Mouse (Mus musculus): ENCODE results near the gene Rps16.
"Not testable (repeated sequence)": the region's sequence is repeated elsewhere in the genome, so short reads cannot be mapped to it uniquely, and the experiment has no call there.

Gene Rps16

DNA sequence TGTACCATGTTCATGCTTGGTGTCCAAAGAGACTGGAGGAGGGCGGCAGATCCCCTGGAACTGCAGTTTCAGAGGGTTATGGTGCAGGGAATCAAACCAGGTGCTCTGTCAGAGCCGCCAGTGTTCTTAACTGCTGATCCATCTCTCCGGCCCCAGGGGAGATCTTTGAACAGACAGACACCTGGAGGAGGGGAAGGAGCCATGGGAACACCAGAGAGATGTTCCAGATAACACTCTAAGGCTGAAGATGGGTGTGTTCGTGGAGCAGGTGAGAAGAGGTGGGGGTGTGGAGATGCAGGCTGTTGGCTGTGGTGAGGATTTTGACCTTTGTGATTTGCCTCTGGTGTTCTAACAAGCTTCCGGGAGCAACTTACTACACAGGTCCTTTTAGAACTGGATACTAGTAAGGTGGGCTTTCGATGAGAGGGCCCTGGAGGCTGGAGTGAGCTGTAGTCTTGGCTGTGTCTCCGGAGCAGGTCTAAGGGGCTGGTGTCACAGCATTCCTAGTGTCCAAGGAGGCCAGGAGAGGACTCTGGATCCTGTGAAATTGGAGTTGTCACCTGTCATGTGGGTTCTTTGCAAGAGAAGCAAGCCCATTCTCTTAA is 23.5 kb downstream of the Rps16 start:
- no peak for DNase-seq (ENCODE audit: low spot score in 2 of 2)

- DNase-seq (ENCODE audit: low spot score in 2 of 2) = no peak
These were observed 24.2 kb downstream of the Rps16 start for GRCm38 (mm10) chr7:28374647-28375046.

DNA sequence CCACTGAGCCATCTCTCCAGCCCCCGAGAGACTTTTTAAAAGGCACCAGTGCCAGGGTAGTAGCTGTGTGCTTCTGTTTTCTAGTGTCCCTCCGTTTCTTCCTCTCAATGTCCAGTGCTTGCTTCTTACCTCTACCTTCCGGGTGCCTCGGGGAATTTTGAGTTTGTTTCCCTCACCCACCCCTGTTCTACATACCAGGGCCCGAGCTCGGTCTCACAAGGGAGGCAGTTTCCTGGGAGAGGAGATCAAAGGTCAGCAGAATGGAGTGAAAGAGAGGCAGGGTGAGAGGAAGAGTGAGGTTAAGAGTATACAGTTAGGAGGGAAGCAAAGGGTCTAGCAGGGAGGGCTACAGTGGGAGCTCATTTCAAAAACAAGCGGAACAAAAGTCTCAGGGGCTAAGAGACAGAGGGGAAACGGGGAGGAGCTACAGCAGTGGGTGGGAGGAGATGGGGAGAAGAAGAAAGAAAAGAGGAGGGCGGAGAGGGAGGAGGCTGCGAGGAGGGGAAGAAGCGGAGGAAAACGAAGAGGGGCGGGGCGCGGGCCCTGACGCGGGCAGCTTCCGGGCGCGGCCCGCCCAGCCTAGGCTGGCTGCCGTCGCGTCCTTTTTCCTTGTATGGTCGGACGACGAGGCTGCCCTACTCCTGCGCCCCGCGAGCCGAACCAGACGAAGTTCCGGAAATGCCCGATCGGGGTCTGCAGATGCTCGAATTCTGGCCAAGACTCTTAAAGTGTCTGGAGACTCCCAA is 24.9 kb downstream of the Rps16 start:
- DNase-seq (ENCODE audit: low spot score in 2 of 2) = peak; percentile 55 to 73

GRCm38 (mm10) chr7:28376011-28376771 is 25.7 kb downstream of the Rps16 start:
- no peak for DNase-seq (ENCODE audit: low spot score in 2 of 2)

- DNase-seq (ENCODE audit: low spot score in 2 of 2) = no peak
These were observed 27.0 kb downstream of the Rps16 start for GRCm38 (mm10) chr7:28377190-28378065.

- DNase-seq (ENCODE audit: low spot score in 2 of 2) = no peak
These were observed 27.7 kb downstream of the Rps16 start for GRCm38 (mm10) chr7:28378066-28378690.

DNA sequence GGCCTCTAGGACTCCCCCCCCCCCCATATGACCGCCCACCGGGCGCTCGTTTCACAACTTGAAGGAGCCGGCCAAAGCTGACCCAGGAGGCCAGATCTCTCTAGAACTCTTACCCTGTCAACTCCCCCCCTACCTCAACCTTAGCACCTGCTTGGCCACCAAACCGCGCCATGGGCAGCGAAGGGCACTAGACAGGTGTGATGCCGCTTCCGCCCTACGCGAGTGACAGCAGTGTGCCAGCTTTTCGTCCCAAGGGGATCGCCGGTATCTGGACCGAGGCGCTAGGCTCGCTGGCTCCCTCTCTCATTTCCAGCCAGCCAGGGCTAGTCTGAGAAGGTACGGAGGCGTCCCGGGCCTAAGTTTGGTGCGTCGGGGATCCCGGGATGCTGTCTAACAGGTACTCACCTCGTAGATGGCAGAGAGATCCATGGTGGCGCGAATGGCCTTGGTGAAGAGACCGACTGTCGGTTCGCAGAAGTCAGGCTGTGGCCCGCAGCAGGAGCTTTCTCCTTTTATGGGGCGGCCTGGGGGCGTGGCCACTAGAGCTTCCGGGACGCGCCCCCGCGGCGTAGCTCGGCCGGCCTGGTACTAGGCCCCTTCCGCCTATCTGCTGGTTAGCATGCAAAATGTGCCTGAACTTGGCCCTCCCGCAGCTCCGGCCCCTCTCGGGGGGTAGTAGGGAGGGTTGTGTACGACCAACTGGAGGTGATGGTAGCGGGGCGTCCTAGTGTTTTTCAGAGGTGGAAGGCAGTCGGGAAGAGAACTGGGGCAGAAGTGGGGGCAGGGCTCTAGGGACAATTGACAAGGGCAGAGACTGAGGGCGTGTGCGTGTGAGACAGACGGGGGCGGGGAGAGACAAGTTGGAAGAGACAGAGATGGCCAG is 28.6 kb downstream of the Rps16 start:
- DNase-seq (ENCODE audit: low spot score in 2 of 2) = peak; percentile 59 to 68

- no peak for DNase-seq (ENCODE audit: low spot score in 2 of 2)
These were observed 30.0 kb downstream of the Rps16 start, which contains the start of gene Zfp36 for GRCm38 (mm10) chr7:28380237-28381016. TSS of gene Zfp36 (minus strand) at chr7:28380253.

- DNase-seq (ENCODE audit: low spot score in 2 of 2) = no peak
These were observed 30.8 kb downstream of the Rps16 start for GRCm38 (mm10) chr7:28381017-28381790.

DNA sequence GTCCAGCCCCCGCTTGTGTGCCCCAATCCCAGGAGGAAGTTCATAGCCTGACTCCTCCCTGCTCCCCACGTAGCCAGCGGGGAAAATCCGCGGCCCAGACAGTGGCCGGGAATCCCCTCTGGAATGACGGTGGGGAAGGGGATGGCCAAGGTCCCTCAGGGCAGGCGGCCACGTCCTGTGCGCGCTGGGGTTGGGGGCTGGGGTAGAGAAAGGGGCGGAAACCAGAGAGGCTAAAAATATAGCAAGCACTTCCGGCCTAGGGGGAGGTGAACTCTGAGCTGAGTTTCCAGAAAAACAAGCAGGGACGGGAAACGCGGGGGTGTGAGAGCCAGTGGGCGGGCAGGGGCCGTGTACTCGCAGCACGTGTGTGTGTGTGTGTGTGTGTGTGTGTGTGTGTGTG is 31.5 kb downstream of the Rps16 start:
- DNase-seq (ENCODE audit: low spot score in 2 of 2) = no peak

DNA sequence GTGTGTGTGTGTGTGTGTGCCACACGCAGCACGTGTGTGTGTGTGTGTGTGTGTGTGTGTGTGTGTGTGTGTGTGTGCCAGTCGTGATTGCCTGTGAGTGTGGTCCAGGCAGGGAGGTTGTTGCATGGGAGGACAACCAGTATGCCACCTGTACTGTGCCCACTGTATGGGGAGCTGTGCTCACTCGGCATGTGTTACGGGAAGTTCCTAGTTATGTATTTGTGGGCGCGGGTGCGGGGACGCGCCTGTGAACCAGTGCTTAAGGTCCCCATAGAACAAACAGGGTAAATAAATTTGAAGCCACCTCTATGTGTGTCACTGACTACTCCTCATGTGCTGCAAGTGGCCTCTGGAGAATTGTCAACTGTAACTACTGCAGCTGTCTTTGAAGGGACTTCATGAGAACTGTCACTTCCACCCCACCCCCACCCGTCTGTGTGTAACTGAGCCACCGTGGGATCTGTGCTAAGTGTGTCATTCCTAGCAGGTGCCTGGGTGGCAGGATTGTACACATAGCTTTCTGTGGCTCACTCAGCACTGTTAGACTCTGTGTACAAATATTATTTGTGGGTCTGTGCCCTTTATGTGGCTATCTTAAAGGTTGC is 32.0 kb downstream of the Rps16 start:
- DNase-seq (ENCODE audit: low spot score in 2 of 2) = no peak

GRCm38 (mm10) chr7:28382981-28383396 is 32.5 kb downstream of the Rps16 start:
- DNase-seq (ENCODE audit: low spot score in 2 of 2) = no peak

- DNase-seq (ENCODE audit: low spot score in 2 of 2) = no peak
These were observed 33.2 kb downstream of the Rps16 start for GRCm38 (mm10) chr7:28383606-28384005.

DNA sequence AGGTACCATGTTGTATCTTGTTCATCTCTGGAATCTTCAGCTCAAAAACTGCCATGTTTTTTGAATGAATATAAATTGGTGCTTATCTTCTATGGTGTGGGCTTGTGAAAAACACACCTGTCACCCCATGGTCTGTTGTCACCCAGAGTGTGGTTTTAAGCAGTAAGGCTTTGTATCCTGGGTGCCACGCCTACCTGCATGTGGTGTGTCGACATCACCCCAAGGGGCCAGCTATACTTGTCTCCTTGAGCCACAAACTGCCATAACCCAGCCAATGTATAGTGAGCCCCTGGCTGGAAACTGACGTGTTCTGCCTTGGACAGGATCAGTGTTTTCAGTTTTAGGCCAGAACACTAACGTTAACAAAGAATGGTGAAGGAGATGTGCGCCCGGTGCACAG is 33.7 kb downstream of the Rps16 start:
- no peak for DNase-seq (ENCODE audit: low spot score in 2 of 2)

- no peak for DNase-seq (ENCODE audit: low spot score in 2 of 2)
These were observed 34.7 kb downstream of the Rps16 start for GRCm38 (mm10) chr7:28385196-28385595.

DNA sequence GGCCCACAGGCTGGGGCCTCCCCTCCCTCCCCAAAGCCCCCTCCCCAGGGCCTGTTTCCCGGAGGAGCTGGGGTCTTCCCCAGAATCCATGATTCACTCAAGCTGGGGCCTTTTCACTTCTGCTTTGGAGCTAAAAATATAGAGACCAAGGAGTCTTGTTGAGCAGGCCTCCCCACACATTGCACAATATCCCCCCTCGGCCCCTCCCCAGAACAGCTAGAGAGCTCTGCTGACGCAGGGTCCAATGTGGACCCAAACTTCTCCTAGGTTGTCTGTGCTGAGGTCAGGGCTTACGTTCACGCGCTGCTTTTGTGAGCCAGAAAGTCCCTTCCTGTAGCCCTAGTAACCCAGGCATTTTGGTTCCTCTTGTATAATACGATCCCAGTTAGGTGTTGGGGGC is 35.6 kb downstream of the Rps16 start:
- DNase-seq (ENCODE audit: low spot score in 2 of 2) = no peak

GRCm38 (mm10) chr7:28386462-28386861 is 36.0 kb downstream of the Rps16 start:
- peak in 1 of 2 experiments; percentile 79 for DNase-seq (ENCODE audit: low spot score in 2 of 2)

DNA sequence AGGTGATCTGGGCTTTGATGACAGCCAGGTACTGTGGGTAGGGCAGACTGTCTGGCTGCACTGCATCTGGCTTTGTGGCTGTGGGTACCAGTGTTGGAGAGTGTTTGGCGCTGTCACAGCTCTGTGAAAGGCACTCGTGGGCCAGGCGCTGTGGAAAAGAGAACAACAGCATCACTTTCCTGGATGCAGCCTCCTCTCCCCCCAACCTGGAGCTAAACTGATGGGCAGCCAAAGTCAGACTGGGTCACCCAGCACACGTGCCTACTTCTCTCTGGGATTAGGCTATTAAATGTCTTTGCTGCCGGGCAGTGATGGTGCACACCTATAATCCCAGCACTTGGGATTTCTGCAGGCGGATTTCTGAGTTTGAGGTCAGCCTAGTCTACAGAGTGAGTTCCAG is 36.4 kb downstream of the Rps16 start:
- DNase-seq (ENCODE audit: low spot score in 2 of 2) = not testable (repeated sequence)

Data from cerebellum, postnatal 4 days (tissue).